Mouse (Mus musculus) ZHBTc4 (cell line): ENCODE measurements around the gene Sowaha.
A peak's percentile ranks its signal among the peaks of the same experiment; 100 is the strongest.

ENCODE experiments used
- DNase-seq: peaks from one replicate; pipeline ENCODE4 v3.0.0-alpha.2; 2011; ENCODE audit warnings: low read depth, low spot score

The Sowaha gene

GRCm38 (mm10) chr11:53472709-53473108 lies 7.4 kb downstream of the Sowaha start:
- DNase-seq = no peak

GRCm38 (mm10) chr11:53469968-53470695 lies 9.9 kb downstream of the Sowaha start, which contains the start of gene Gm9837:
Gene Gm9837 (minus strand): TSS chr11:53470479.
- peak; percentile 89 for DNase-seq

- no peak for DNase-seq
Measured at GRCm38 (mm10) chr11:53469294-53469967, 10.6 kb downstream of the Sowaha start.

- peak; percentile 92 for DNase-seq
Measured at GRCm38 (mm10) chr11:53466231-53466971, 13.7 kb downstream of the Sowaha start.

GRCm38 (mm10) chr11:53463551-53464424 lies 16.3 kb downstream of the Sowaha start:
- DNase-seq = peak; percentile 69

GRCm38 (mm10) chr11:53461727-53462126 lies 18.3 kb downstream of the Sowaha start:
- DNase-seq = no peak

GRCm38 (mm10) chr11:53460192-53460591 lies 19.9 kb downstream of the Sowaha start:
- DNase-seq = no peak

- DNase-seq = peak; percentile 60
Measured at GRCm38 (mm10) chr11:53458996-53459395, 21.1 kb downstream of the Sowaha start.

- DNase-seq = no peak
Measured at GRCm38 (mm10) chr11:53457372-53457954, 22.6 kb downstream of the Sowaha start.

GRCm38 (mm10) chr11:53456474-53457371 lies 23.4 kb downstream of the Sowaha start, which contains the start of the genes Gm10447 and Shroom1:
Gene Gm10447 (minus strand): TSS chr11:53457110.
Gene Shroom1 (plus strand): TSS chr11:53457205.
- peak; percentile 78 for DNase-seq

- no peak for DNase-seq
Measured at GRCm38 (mm10) chr11:53453031-53453430, 27.0 kb downstream of the Sowaha start.

GRCm38 (mm10) chr11:53452396-53452795 lies 27.7 kb downstream of the Sowaha start:
- DNase-seq = no peak

GRCm38 (mm10) chr11:53451361-53451760 lies 28.7 kb downstream of the Sowaha start:
- no peak for DNase-seq

GRCm38 (mm10) chr11:53450070-53450705 lies 29.9 kb downstream of the Sowaha start:
- DNase-seq = no peak

GRCm38 (mm10) chr11:53448529-53448928 lies 31.5 kb downstream of the Sowaha start:
- DNase-seq = no peak

GRCm38 (mm10) chr11:53447996-53448395 lies 32.1 kb downstream of the Sowaha start:
- no peak for DNase-seq

GRCm38 (mm10) chr11:53446183-53446582 lies 33.9 kb downstream of the Sowaha start:
- no peak for DNase-seq

GRCm38 (mm10) chr11:53445562-53445961 lies 34.5 kb downstream of the Sowaha start:
- DNase-seq = no peak

GRCm38 (mm10) chr11:53443861-53444260 lies 36.2 kb downstream of the Sowaha start:
- DNase-seq = peak; percentile 58
